Mouse (Mus musculus) left cerebral cortex, adult 2 months (tissue): ENCODE results near the gene Bloc1s6. TPM values are rescaled to one million over a fixed set of nuclear protein-coding genes. Genes with fewer than 3 reads are reported as not detected.

Experiments
- DNase-seq, 2 experiments: peaks; one replicate each; pipeline ENCODE4 v3.0.0; 2021 to 2022; ENCODE audit warnings: low spot score in 2 of 2, mixed read lengths in 1 of 2; ENCODE audit errors: extremely low spot score in 1 of 2
- H3K27ac ChIP-seq: fragments of 200-600 bp; 2 replicates; pipeline ENCODE4 v1.8.1; 2022
- H3K4me3 ChIP-seq: fragments of 200-600 bp; 2 replicates; pipeline ENCODE4 v1.8.1; 2022
- CTCF ChIP-seq: fragments of 200-600 bp; IDR thresholded peaks from 2 replicates; pipeline ENCODE4 v1.8.1; 2022; ENCODE audit warnings: antibody characterized with exemption, mild to moderate bottlenecking, moderate library complexity
- intact Hi-C: fragments of 180-260 bp; cut with DNase I; formaldehyde crosslinking; loops from one replicate; pipeline ENCODE4 v1.15.1; 2025
- total RNA-seq, 2 experiments: library from RNA; stranded (reverse); gene quantifications; 2 replicates each; pipeline ENCODE4 v1.2.3; 2021

Bloc1s6 gene
- total RNA-seq, 2 experiments from 2014 or later: 28.2 to 34.3 TPM

DNA sequence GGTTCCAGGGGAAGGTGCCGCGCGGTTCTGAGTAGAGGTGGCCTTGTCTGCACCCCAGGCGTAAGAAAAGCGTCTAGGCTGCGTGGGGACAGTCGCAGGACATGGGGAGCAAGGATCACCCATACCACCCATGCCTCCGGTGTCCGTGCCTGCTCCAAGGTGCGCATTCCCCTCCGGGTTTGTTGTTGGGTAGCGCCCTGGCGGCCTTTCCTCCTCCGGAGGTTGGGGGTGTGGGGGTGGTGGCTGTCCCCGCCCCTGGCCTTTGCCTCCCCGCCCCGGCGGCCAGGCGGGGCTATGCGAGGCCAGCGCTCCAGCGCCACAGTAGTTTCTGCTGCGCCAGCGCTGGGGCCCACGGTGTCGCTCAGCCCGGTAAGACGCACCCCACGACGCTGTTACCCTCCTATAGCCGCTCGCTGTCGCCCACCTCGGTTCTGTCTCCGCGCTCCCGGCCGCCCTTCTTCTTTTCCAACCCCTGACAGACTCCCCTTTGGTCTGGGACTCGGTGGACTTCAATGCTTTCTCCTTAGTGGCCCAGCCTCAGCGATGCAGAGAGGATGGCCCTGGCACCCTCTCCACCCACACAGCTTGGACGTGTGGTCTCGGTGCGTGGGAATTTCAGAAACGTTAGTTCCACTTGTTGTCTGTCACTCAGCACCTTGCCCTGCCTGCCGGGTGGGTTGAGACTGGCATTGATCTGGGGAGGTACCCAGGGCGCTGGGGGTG, 26.9 kb downstream of the Bloc1s6 start, which contains the start of gene Sqor:
Gene Sqor, plus strand, starts transcription at position 167 of the 723 bp plus-strand sequence.
- intact Hi-C loops: no loop called here
- Histone ChIP-seq H3K4me3 (peak within 1 kb of the TSS; percentile 61), H3K27ac (peak within 1 kb of the TSS; percentile 47)
- DNase-seq: peak; percentile 26 to 39
- TF ChIP-seq CTCF: no peak

DNA sequence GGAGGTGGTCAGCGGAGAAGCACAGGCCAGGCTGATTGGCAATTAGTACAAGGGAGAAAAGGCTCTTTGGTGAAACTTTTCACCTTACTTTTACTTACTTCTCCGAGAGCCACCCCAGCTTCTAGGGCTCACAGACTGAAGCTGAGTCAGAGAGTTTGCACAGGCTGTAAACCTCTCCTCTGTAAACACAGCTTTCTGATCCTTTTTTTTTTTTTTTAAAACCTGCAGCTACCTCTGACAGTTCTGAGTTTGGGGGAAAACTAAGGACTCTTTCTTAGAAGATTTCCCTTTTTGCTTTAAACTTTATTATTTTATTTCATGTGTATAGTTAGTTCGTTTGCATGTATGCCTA, 27.5 kb downstream of the Bloc1s6 start:
- Histone ChIP-seq H3K27ac (no peak overlapping the region; the same call in 1 of the 2 replicates), H3K4me3 (peak overlapping the region; percentile 61)
- intact Hi-C loops: no loop called here
- DNase-seq: no peak
- TF ChIP-seq CTCF: no peak

DNA sequence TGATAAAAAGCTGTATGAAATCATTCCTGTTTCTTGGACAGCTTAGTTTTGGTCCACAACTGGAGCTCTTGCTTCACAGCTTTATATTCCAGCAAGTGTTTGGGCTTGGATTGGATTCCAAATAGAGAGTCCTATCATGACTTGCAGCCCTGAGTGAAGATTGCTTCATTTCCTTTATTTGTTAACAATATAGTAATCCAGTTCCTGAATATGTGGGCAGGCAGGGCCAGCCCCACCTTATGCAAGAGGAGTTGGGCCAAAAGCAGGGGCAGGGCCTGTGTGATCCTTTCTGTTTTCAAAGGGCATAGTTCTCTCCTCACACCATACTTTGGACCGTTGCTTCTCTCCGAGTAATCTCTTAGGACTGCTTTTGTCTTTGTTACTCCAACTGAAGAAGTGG, 32.7 kb downstream of the Bloc1s6 start:
- Histone ChIP-seq H3K27ac (no peak overlapping the region), H3K4me3 (no peak overlapping the region)
- no peak for DNase-seq
- no peak for TF ChIP-seq CTCF
- intact Hi-C loops: no loop called here

- no peak overlapping the region for H3K4me3 ChIP-seq
- no peak for DNase-seq
- no peak overlapping the region for H3K27ac ChIP-seq
- no peak for TF ChIP-seq CTCF
- intact Hi-C loops: no loop called here
These were observed 34.6 kb downstream of the Bloc1s6 start for GRCm38 (mm10) chr2:122772899-122773298.

- no peak for DNase-seq
- intact Hi-C loops: no loop called here
- H3K27ac ChIP-seq: no peak overlapping the region
- no peak overlapping the region for H3K4me3 ChIP-seq
- TF ChIP-seq CTCF: no peak
These were observed 37.2 kb downstream of the Bloc1s6 start for GRCm38 (mm10) chr2:122775491-122775890.

DNA sequence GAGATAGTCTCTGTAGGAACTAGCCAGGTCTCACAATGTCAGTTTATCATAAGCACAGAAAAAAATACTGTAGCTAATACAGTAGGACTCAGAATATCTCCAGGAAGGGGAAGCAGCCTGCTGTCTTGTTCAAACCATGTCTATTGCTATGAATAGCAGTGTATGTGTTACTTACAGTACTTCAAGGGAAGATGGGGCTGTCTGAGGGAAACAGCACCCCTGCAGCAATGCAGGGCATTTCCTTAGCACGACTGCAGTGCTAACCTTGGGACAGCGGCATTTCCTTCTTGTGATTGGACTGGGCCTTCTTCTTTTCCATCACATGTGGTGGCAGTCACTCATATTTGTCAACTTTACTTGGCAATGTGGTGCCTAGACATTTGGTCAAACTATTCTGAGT, 38.5 kb downstream of the Bloc1s6 start:
- intact Hi-C loops: no loop called here
- no peak overlapping the region for H3K27ac ChIP-seq
- DNase-seq: no peak
- H3K4me3 ChIP-seq: no peak overlapping the region
- no peak for TF ChIP-seq CTCF

DNA sequence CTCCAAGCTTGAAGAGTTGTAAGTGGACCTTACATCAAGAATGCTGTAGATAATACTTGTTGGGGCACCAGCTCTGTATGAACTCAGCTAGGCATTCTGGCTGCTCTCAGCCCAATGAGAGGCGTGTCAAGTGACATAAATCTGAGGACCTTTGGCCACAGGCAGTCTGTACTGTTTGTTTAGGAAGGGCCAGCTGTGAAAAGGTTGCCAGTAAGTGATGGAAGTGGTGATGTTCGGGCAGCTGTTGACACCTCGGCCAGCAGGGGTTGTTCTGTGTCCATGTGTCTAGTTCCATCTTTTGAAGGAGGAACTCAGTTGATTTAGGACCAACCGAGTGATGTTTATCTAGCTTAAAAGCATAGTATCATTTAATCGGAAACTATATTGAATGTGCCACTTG, 41.7 kb downstream of the Bloc1s6 start:
- no peak for TF ChIP-seq CTCF
- no peak overlapping the region for H3K4me3 ChIP-seq
- no peak for DNase-seq
- no peak overlapping the region for H3K27ac ChIP-seq
- intact Hi-C loops: no loop called here

- DNase-seq: no peak
- no peak for TF ChIP-seq CTCF
These were observed 42.1 kb downstream of the Bloc1s6 start for GRCm38 (mm10) chr2:122780447-122780846.

GRCm38 (mm10) chr2:122781590-122782356, 43.5 kb downstream of the Bloc1s6 start:
- DNase-seq: no peak
- no peak for TF ChIP-seq CTCF
- Histone ChIP-seq H3K27ac (no peak overlapping the region), H3K4me3 (no peak overlapping the region)
- intact Hi-C loops: no loop called here

More at GRCm38 (mm10) chr2:122780447-122780846, 42.1 kb downstream of the Bloc1s6 start:
- intact Hi-C loops: no loop called here
- Histone ChIP-seq H3K27ac (no peak overlapping the region), H3K4me3 (no peak overlapping the region)

- H3K27ac ChIP-seq: no peak overlapping the region
- H3K4me3 ChIP-seq: no peak overlapping the region
- DNase-seq: no peak
- intact Hi-C loops: no loop called here
- TF ChIP-seq CTCF: no peak
These were observed 45.4 kb downstream of the Bloc1s6 start for GRCm38 (mm10) chr2:122783730-122784129.

DNA sequence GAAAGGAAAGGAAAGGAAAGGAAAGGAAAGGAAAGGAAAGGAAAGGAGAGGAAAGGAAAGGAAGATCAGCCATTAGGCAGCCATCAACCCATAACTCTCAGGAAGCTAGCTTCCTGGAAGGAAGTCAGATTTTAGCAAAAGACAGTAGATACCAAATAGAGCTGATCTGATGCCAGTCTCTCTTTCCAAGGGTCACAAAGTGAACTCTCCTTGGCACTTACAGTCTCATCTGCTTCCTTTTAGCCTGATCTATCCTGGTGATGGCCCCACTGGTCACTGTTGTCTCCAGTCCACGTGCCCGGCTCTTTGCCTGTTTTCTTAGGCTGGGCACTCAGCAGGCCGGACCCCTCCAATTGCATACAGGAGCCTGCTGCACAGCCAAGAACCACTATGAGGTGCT, 46.4 kb downstream of the Bloc1s6 start:
- no peak overlapping the region for H3K4me3 ChIP-seq
- H3K27ac ChIP-seq: no peak overlapping the region
- intact Hi-C loops: no loop called here
- TF ChIP-seq CTCF: no peak
- no peak for DNase-seq

DNA sequence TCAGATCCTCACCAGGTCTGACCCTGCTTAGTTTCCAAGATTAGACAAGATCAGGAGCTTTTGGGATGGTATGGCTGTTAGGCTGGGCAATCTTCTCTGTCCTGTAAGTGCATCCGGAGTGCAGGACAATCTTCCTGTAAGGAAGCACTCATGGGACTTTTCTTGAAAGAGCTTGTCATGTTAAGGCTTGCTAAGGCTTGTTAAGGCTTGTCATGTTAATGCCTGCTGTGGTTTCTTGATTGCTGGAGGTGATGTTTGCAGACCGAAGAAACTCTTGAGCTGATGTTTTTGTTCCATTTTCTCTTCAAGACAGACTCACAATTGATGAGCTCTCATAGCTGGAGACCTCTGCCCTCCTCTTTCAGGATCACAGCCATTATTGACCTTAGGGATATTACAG, 47.9 kb downstream of the Bloc1s6 start:
- intact Hi-C loops: no loop called here
- DNase-seq: no peak
- no peak for TF ChIP-seq CTCF

More for the DNA sequence above, 47.9 kb downstream of the Bloc1s6 start:
- Histone ChIP-seq H3K4me3 (no peak overlapping the region), H3K27ac (no peak overlapping the region)
